Mouse (Mus musculus): Measurements from ENCODE around the gene Tra2a. TPM values are rescaled to one million over a fixed set of nuclear protein-coding genes. Genes with fewer than 3 reads are reported as not detected.

Tra2a gene
- total RNA-seq, 1 experiment from 2014 or later, result 85.4 TPM

GRCm38 (mm10) chr6:49211596-49211995 lies 52.2 kb downstream of the Tra2a start:
- DNase-seq, result no peak

- DNase-seq, result peak; percentile 37
Observed at GRCm38 (mm10) chr6:49209881-49210854, 53.7 kb downstream of the Tra2a start.

GRCm38 (mm10) chr6:49208935-49209334 lies 54.9 kb downstream of the Tra2a start:
- DNase-seq, result peak; percentile 47

GRCm38 (mm10) chr6:49208297-49208930 lies 55.4 kb downstream of the Tra2a start:
- peak; percentile 21 for DNase-seq

- no peak for DNase-seq
Observed at GRCm38 (mm10) chr6:49206416-49206815, 57.4 kb downstream of the Tra2a start.

GRCm38 (mm10) chr6:49195188-49195587 lies 68.6 kb downstream of the Tra2a start:
- DNase-seq, result no peak

- DNase-seq, result no peak
Observed at GRCm38 (mm10) chr6:49194536-49194935, 69.3 kb downstream of the Tra2a start.

Other genes with a start within 250 kb of the Tra2a start
- gene Gpnmb, start 227.5 kb downstream of the Tra2a start, total RNA-seq (2021), result 0.19 and 1.2 TPM in 2 replicates
- gene Malsu1, start 190.2 kb downstream of the Tra2a start, total RNA-seq (2021), result 42.7 and 45.8 TPM in 2 replicates
- gene Igf2bp3, start 49.1 kb downstream of the Tra2a start, total RNA-seq (2021), result 2.8 and 3.1 TPM in 2 replicates
- gene Ccdc126, start 55.2 kb upstream of the Tra2a start, total RNA-seq (2021), result 9.7 and 9.9 TPM in 2 replicates
- 1.3 and 2.2 TPM in 2 replicates for gene Fam221a, start 103.7 kb upstream of the Tra2a start, total RNA-seq (2021)
- 0.33 and 0.49 TPM in 2 replicates for gene Stk31, start 131.6 kb upstream of the Tra2a start, total RNA-seq (2021)

Measured in adrenal gland, postnatal 14 days (tissue).